Mouse (Mus musculus): Measurements from ENCODE around the gene Col23a1.

Col23a1 gene

DNA sequence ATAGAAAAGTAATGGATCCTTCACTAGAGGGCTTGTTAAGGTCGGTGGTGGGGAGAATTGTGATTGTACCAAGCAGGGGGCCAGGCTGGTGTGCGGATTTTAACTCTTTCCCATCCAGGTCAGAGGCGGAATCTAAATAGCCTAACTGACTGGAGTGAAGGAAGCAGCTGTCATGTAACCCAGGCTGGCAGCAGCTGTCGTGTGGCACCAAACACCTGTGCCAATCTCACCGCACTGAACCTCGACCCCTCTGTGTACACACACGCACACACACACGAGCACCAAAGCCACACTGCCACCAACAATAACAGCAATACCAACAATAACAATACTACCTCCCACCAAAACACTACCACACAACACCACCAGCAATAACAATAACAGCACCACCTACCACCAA is 152.9 kb downstream of the Col23a1 start:
- no peak for DNase-seq

DNA sequence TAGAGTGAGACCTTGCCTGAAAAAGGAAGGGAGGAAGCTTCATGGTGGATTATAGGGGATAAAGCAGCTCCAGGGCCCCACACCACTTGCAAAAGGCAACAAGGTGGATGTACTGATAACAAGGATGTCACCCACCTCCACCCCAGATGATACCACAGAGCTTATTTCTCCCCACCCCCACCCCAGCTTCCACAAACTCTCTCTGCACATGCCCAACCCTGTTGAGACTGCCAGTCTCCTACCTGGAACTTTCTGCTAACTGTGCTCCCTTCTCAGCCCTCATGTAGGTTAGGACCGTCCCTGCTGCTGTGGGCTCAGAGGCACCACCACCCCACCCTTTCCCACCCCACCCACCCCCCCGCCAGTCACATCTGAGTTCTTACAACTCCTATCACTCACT is 154.1 kb downstream of the Col23a1 start:
- no peak for DNase-seq

DNA sequence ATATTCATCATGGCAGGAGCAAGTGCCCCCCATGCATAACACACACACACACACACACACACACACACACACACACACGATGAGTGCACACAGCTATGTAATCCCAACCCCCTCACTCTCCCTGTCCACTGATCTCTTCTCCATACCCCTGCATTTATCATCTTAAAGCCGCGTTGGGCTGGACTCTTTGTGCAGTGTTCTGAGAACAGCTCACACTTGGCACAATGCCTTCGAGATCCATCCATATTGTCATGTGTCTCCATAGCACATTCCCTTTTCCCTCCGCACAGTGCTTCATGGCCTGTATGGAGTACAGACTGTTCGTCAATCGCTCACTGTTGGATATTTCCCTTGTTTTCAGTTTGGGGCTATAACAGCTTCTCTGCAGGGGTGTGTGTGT is 154.9 kb downstream of the Col23a1 start:
- no peak for DNase-seq

DNA sequence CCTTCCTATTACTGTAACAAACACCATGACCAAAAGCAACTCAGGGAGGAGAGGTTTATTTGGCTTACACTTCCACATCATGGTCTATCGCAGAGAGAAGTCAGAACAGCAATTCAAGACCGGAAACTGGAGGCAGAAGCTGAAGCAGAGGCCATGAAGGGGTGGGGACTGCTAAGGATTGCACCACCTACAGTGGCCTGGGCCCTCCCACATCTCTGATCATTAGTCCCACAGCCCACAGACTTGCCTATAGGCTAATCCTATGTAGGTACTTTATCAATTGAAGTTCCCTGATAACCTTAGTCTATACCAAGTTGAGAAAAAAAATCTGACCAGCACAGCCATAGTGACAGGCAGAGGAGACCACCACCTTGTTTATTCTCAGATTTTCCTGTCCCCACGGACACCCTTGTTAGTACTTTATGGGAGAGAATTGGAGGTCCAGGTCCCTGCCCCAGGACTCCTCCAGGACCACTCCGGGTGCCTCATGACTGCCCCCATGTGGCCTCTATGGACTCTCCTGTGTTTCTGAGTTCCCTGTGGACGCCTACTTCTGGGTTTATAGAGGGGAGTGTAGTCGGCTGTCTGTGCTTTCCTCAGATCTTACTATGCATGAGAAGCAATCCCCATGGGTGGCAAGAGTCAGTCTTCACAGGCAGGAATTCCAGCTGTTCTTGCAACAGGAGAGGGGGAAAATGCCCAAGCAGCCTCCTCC is 157.1 kb downstream of the Col23a1 start:
- DNase-seq, result peak; percentile 27 to 68

DNA sequence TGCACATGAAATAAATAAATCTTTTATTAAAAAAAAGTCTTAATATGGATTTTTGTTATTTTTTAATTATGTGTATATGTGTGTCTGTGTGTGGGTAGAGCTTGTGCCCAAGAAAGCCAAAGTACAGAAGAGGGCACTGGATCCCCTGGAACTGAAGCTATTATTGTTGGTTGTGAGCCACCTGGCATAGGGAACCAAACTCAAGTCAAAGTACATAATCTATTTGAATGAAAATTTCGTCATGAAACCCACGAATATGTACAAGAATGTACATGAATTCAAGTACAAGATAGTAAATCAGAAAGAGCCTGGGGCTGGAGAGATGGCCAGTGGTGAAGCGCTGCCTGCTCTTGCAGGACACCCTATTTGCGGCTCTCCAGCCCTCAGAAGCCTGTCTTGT is 158.5 kb downstream of the Col23a1 start:
- DNase-seq, result no peak

DNA sequence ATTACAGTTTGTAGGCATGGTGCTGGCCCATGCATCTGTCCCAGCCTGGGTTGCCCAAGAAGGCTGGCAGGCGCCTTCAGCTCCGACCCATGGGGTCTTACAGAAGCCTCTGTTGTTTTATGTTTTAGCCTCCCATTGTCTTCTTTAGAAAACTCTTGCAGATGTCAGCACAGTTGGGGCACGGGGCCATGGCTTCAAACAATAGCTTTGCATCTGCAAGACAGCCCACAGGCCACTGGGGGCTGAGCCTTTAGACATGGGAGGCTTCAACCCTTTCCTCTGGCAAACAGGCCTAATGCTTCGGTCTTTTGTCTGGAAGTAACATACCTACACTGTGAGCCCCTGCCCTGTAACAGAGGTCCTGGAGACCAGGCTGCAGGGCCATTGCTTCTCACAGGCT is 159.0 kb downstream of the Col23a1 start:
- no peak for DNase-seq

DNA sequence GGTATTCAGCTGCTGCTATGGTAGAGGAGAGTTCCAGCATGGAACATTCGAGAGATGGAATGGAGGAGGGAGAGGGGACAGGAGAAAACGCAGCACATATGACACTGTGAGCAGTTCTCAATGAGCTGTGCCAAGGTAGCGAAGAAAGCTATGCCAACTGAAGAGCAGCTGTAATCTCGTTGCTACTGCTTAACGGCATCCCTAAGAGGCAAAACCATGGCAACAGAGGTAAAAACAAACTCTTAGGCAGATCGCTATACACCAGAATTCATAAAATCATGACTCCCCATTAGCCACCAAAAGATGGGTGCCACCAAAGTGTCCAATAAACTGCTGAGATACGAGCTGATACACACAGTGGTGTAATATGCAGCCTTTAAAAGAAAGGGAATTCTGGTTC is 160.2 kb downstream of the Col23a1 start:
- no peak for DNase-seq

DNA sequence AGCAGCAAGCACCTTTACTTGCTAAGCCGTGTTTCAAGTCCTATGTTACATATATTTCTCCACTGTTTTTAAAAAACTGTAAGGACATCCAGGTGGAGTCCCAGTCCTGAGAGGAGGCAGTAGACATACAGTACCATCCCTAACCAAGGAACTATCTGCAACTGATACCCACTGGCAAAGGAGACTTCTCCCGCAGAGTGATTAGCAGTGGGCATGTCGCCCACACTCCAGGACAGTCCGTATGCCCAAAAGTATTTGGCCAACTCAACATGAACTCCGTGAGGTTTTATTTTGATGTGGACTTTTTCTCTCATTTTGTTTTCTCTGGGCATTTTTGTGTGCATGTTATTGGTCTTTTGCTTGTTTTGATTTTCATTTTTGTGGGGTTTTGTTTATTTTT is 161.6 kb downstream of the Col23a1 start:
- DNase-seq, result peak; percentile 47 to 53

DNA sequence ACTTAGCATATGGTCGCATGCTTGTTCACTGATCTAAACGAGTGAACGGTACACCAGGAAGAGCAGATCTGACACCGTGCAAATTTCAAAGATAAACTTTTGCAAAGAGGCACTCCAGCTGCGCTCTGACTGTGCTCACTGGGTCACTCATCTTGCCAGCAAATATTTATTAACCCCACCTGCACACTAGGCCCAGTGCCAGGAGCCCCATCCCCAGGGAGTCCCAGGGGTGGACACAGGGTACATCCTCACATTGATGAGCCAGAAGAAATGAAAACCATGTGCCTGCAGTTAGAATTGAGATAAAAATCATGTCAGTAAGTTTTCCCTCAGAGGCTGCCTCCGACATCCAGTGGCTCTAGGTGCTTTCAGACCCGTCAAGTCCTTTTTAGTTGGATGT is 162.2 kb downstream of the Col23a1 start:
- peak in 1 of 2 experiments; percentile 13 for DNase-seq

DNA sequence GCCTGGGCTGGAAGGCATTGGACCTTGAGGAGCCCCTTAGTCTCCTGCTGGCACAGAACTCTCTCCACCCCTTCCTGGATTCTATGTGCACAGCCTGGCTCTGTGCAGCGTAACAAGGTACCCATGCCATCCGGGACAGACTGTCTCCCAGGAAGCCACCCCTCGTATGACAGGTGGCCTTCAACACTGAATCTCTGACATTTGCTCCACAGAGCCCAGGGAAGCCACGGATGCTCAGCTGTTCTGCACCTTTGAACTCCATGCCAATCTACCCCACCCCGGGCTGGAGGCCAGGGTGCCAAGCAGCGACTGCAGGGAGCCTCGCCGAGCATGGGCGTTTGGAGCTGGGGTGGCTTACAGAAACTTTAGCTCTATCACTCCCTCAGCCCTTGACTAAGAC is 164.0 kb downstream of the Col23a1 start:
- no peak for DNase-seq

DNA sequence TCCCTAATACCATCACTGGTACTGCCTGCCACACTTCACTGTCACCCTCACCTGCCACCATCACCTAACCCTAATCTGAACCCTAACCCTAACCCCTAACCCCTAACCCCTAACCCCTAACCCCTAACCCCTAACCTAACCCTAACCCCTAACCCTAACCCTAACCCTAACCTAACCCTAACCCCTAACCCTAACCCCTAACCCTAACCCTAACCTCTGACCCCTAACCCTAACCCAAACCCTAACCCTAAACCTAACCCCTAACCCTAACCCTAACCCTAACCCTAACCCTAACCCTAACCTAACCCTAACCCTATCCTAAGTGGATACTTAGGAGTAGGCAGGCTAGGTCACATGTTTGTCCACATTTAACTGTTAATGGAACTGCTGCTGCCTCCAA is 165.8 kb downstream of the Col23a1 start:
- DNase-seq, result no peak

DNA sequence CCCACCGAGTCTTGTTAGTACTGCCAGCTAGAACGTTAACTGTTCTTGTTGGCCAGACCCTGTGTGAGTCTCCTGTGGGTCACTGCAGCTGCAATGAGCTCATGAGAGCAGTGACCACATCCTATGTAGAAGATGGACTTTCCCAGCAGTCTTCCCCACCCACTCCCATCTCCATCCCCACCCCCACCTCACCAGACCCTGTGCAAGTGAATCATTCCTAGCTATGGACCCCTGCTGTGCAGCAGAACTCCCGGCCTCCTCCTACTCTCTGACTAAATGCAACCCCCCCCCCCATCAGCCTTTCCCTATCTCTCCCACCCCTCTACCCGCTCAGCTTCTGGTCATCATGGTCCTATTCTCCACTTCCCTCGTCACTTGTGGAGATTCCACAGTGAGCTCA is 167.9 kb downstream of the Col23a1 start:
- no peak for DNase-seq

DNA sequence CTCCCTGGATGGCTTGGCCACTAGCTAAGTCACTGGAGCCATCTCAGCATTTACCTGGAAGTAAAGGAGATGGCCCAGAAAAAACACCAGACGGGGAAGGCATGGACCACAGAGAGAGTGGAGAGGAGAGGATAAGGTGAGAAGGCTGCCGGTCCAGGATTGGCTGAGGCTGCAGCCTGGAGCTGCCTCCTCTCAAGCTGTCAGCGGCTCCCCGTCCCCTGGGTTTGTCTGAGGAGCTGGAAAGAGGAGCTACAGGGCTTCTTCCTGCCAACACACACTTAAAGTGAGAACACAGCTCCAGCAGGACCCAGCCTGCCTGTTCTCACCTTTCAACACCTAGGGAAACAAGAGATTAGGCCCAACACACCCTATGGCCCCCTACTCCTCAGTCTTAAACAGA is 168.9 kb downstream of the Col23a1 start:
- peak; percentile 14 to 34 for DNase-seq

DNA sequence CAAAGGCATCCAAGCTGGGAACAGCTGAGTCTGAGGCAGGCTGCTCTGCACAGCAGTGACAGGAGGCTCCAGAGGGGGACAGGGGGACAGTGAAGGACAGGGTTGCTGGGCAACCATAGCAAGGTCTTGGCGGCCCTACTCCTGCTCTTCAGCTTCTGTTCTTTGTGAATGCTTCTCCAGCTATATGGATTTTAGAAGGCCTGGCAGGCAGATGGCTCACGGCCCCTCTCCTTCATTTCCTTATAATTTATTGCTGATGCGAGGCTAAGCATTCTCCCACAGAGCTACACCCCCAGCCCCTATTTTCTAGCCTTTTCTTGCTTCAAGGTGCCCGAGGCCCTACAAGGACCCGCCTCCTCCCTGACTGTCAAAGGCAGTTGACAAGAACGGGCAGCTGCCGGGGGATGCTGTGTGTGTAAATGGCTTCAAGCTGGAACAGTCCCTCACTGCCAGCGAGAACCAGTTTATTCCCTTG is 169.9 kb downstream of the Col23a1 start:
- DNase-seq, result no peak

DNA sequence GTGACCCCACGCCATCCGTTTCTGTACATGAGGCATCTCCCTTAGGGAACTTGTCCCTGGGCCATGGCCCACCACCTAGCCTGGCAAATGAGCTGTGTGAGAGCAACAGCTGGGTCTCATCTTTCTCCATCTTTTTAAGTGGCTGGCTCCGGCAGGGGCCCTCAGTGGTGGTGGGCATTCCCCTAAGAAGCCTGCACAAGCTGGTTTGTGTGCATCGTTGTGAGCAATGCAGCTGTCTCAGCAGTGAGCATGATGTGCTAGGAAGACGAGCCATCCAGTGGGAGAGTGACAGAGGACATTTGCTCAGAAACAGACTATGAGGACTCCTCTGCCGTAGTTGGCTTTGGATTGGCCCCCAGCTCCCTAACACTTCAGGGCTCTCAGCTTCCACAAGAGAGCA is 179.0 kb downstream of the Col23a1 start:
- no peak for DNase-seq

DNA sequence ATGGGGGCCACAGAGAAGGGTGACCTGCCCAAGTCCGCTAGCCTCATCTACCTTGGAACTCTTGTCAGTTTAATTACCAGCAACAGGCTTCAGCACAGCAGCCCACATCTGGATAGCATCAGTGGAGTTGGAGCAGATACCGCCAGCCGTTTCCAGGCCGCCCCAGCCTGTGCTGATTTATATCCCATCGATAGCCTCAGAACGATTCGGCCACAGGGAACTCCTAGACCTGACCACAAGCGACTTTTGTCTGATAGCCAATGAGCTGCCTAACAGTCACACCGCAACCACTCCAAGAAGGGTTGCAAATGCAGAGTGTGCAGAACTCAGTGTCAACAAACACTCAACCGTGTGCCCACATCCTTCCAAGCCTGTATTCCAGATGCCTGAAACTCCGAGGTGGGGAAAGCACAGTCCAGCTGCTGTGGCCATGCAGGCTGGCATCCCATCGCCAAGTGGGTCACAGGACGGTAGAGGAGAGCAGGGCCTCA is 179.7 kb downstream of the Col23a1 start:
- no peak for DNase-seq

DNA sequence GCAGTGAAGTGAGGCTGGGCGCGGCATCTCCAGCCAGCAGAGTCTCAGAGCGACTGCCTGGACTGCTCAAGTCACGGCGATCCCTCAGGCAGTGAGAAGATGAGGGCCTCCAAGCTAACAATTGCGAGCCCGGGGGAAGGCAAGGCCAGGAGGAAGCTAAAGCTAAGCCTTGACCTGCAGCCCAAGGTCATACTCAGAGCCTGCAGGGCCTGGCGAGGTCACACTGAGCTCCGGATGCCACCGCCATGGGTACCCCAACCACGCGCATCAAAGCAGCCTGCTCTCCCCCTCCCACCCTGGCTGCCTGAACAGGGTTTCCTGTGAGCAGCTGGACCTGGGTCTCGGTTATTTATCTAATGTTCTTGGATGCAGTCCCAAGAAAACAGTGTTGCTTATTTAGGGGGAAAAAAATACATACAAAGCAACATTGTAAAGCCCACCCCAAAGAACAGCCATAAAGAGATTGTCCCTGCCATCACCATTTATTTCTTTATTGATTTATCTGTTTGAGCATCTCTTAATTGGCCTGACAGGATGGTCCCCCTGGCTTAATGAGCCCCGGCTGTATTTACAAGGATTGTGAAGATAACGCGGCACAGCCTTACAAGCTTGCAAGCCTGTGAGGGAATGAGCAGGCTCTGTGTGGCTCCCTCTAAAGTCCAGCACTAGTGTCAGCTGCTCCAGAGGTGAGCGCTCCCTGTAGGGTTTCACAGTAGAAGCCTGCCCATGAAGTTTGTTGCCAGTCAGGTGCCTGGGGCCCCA is 180.8 kb downstream of the Col23a1 start:
- DNase-seq, result no peak

DNA sequence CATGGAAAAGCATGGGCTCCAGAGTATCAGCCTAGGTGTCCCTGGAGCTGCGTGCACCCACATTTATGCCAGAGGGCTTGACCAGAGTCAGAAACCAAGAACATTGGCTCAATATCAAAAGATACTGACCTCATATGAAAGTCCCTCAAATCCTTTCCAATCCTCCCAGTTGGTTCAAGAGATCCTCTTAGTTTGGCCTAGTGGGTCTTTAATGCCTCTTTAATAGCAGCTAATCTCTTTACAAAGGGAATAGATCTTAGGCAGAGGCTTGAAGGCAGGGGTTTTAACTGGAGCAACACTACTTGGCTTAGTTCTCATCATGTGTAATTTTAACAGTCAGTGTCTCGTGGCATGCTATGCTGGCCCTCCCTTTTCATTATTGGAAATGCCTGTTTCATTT is 184.0 kb downstream of the Col23a1 start:
- no peak for DNase-seq

DNA sequence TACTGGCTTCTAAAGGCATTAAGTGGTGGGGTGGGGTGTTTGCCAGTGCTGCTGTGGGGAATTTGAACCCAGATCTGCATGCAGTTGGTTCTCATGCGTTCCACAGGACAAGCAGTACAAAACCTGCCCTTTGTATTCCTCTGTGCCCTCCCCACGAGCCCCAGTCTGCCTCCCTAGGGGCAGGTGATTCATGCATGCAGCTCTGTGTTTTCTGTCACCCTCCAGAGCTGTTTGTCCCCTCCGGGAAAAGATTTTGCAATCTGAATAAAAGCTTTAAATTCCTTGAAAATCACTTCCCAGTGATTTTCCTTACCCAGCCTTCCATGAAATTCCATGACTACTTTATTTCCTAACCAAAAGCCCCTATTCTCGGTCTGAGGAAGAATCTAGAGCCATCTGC is 186.8 kb downstream of the Col23a1 start:
- DNase-seq, result no peak

DNA sequence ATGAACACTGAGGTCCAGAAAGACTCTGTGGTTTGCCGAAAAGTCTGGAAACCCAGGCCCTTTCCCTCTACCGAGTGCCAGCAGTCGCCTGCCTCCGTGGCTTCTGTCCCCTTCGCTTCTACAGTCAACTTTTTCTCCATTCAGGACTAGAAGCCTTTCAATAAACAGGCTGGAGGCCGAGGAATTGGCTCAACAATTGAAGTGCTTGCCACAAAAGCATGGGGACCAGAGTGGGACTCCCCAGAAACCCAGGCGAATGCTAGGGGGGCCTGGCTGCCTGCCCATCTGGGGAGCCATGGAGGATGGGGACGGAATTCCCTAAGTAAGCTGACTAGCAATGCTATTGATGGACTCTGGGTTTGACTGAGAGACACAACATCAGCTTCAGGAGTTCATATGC is 187.9 kb downstream of the Col23a1 start:
- peak in 1 of 2 experiments; percentile 23 for DNase-seq

DNA sequence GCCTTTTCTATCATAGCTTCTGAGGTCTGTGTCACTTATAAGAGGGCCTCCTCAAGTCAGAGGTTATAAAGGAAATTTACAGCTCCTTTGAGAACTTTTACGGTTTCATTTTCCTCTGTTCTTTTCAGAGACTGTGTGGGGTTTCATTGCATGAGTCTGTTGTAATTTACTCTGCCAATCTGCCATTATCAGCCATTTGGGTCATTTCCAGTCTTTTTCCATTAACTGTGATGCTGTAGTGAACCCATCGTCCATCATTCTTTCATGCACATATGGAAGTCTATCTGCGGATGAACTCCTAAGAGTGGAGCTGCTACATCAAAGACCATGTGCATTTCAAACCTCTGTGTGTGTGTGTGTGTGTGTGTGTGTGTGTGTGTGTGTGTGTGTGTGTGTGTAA is 192.5 kb downstream of the Col23a1 start:
- no peak for DNase-seq

DNA sequence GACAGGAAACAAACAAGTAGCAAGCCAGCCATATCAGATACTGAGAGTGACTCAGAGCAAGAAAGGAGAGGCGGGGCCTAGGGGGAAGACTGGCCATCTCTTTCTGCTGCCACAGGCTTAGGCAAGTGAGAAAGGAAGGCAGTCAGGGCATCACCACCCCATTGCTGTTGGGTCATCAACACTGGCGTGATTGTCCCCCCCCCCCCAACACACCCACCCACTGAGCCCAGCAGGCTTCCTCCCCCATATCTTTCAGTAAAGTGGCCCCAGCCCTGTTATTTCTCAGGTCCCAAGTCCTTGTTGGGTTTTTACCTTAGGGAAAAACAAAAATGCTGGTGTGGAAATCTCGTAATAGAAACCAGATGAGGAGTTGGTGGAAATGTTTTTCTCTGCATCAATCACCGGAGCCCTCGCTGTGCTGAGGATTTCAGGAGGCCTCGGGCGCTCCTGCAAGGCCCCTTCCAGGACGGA is 195.4 kb downstream of the Col23a1 start:
- no peak for DNase-seq

DNA sequence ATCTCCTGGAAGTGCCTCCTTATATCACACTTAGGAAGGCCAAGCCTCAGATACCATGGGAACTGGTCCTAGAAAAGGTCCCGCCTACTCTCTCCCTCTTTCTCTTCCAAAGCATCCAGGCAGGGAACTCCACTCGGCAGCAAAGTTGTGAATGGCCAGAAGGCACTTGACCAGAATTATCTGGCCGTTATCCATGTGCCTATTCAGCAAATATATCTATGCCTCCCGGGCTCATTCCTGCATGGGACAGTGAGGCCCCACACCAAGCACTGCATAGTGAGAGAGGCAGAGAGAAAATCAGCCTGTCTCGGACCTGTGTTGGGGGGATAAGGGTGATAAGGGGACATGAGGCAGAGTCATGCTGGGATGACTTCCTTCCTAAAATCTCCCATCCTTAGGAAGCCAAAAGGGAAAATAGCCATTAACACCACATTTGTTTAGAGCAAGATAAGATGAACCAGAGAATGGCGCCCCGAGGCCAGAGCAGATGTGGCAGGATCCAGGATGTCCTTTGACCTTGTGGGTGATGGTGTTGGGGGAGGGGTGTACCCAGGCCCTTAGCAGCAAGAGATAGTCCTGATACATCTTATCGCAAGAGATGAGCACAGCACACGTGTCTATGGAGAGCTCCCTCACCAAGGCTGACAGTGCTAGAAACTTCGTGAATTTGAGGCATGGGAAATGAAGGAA is 196.2 kb downstream of the Col23a1 start:
- DNase-seq, result no peak

DNA sequence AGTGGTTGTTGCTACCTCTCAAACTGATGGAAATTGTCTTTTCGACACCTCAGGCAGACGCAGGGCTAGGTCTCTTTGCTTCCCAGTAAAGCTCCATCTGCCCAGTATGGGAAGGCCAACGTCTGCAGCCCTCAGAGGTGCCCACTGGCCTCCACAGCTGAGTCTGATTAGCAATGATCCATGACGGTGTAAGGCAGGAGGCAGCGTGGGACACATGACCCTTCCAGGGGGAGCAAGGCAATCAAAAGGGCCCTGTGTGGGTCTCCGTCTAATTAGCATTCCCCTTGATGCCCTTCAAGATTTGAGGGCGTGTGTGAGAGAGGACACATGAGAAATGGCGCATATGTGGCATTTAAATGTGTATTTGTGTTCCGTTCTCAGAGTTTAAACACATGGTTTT is 199.1 kb downstream of the Col23a1 start:
- no peak for DNase-seq
